Mouse (Mus musculus): ENCODE measurements around the gene Pianp.

GRCm38 (mm10) chr6:125046691-125047090 is 50.2 kb downstream of the Pianp start:
- no peak for TF ChIP-seq EP300 (IDR thresholded peaks at IDR 0.05; ENCODE audit: low read depth)
- peak; percentile 96 for TF ChIP-seq CTCF (IDR thresholded peaks at IDR 0.05; ENCODE audit: low read depth)

Measured in liver, postnatal 0 days (tissue).